Mouse (Mus musculus): Measurements from ENCODE around the gene Sprr2i. TPM values are rescaled to one million over a fixed set of nuclear protein-coding genes. Genes with fewer than 3 reads are reported as not detected.

Sprr2i gene
- not detected in 2 replicates for polyA plus RNA-seq (2015; fragmentation: Nextera tagmentation; extraction: Ambion mirVana)

GRCm38 (mm10) chr3:92407691-92408090, at the start of gene Sprr2i:
TSS of gene Sprr2i (plus strand) at chr3:92407991.
- no peaks in the 10 kb centered on the region for H3K36me3 ChIP-seq
- 96% methylated on average over 2 of the region's 2 CpGs for WGBS
- no peak within 1 kb of the TSS for H3K4me2 ChIP-seq
- no peaks in the 10 kb centered on the region for H3K9me3 ChIP-seq
- ATAC-seq (ENCODE audit: insufficient number of reproducible peaks, low FRiP score, low TSS enrichment, low read depth) = no peak
- H3K27ac ChIP-seq = no peak within 1 kb of the TSS
- H3K4me1 ChIP-seq = no peaks in the 10 kb centered on the region
- no peaks in the 10 kb centered on the region for H3K27me3 ChIP-seq
- no peak within 1 kb of the TSS for H3K4me3 ChIP-seq
- no peak within 1 kb of the TSS for H3K9ac ChIP-seq

GRCm38 (mm10) chr3:92361619-92362018, 46.2 kb upstream of the Sprr2i start:
- Histone ChIP-seq H3K27ac (no peak overlapping the region), H3K36me3 (no peaks in the 10 kb centered on the region), H3K4me3 (no peak overlapping the region), H3K9me3 (no peaks in the 10 kb centered on the region), H3K27me3 (no peaks in the 10 kb centered on the region), H3K4me2 (no peak overlapping the region), H3K9ac (no peak overlapping the region), H3K4me1 (no peaks in the 10 kb centered on the region)
- no peak for ATAC-seq (ENCODE audit: insufficient number of reproducible peaks, low FRiP score, low TSS enrichment, low read depth)

- H3K27ac ChIP-seq = no peak within 1 kb of the TSS
- 65% methylated on average over 3 of the region's 3 CpGs for WGBS
These were observed 42.9 kb upstream of the Sprr2i start, which contains the start of gene Sprr2f for GRCm38 (mm10) chr3:92364887-92365286. TSS of gene Sprr2f (plus strand) at chr3:92365187.

GRCm38 (mm10) chr3:92373613-92374012, 34.2 kb upstream of the Sprr2i start:
- H3K9ac ChIP-seq = no peak overlapping the region
- WGBS = 64% methylated on average over 2 of the region's 2 CpGs
- H3K4me1 ChIP-seq = no peaks in the 10 kb centered on the region
- no peak overlapping the region for H3K4me3 ChIP-seq
- H3K27me3 ChIP-seq = no peaks in the 10 kb centered on the region
- no peaks in the 10 kb centered on the region for H3K36me3 ChIP-seq
- no peaks in the 10 kb centered on the region for H3K9me3 ChIP-seq
- H3K27ac ChIP-seq = no peak overlapping the region
- no peak for ATAC-seq (ENCODE audit: insufficient number of reproducible peaks, low FRiP score, low TSS enrichment, low read depth)
- H3K4me2 ChIP-seq = no peak overlapping the region

More at GRCm38 (mm10) chr3:92364887-92365286, 42.9 kb upstream of the Sprr2i start, which contains the start of gene Sprr2f:
- H3K36me3 ChIP-seq = no peaks in the 10 kb centered on the region
- H3K4me3 ChIP-seq = no peak within 1 kb of the TSS
- no peak within 1 kb of the TSS for H3K4me2 ChIP-seq
- no peak for ATAC-seq (ENCODE audit: insufficient number of reproducible peaks, low FRiP score, low TSS enrichment, low read depth)
- H3K4me1 ChIP-seq = no peaks in the 10 kb centered on the region
- no peaks in the 10 kb centered on the region for H3K9me3 ChIP-seq
- H3K9ac ChIP-seq = no peak within 1 kb of the TSS
- no peaks in the 10 kb centered on the region for H3K27me3 ChIP-seq

- ATAC-seq (ENCODE audit: insufficient number of reproducible peaks, low FRiP score, low TSS enrichment, low read depth) = no peak
These were observed 22.4 kb upstream of the Sprr2i start, which contains the start of gene Sprr2h for GRCm38 (mm10) chr3:92385385-92385784. TSS of gene Sprr2h (plus strand) at chr3:92385685.

GRCm38 (mm10) chr3:92394301-92394700, 13.5 kb upstream of the Sprr2i start:
- H3K4me3 ChIP-seq = no peak overlapping the region
- no peak for ATAC-seq (ENCODE audit: insufficient number of reproducible peaks, low FRiP score, low TSS enrichment, low read depth)
- 43% methylated on average over 1 of the region's 1 CpGs for WGBS

More at GRCm38 (mm10) chr3:92385385-92385784, 22.4 kb upstream of the Sprr2i start, which contains the start of gene Sprr2h:
- H3K9me3 ChIP-seq = no peaks in the 10 kb centered on the region
- no peak within 1 kb of the TSS for H3K4me3 ChIP-seq
- no peaks in the 10 kb centered on the region for H3K27me3 ChIP-seq
- no peaks in the 10 kb centered on the region for H3K4me1 ChIP-seq
- H3K36me3 ChIP-seq = no peaks in the 10 kb centered on the region
- no peak within 1 kb of the TSS for H3K4me2 ChIP-seq
- no peak within 1 kb of the TSS for H3K27ac ChIP-seq
- H3K9ac ChIP-seq = no peak within 1 kb of the TSS
- WGBS = 79% methylated on average over 1 of the region's 1 CpGs

GRCm38 (mm10) chr3:92417782-92418181, 10.0 kb downstream of the Sprr2i start, which contains the start of gene Sprr2j-ps:
TSS of gene Sprr2j-ps (plus strand) at chr3:92418082.
- no peak within 1 kb of the TSS for H3K4me2 ChIP-seq
- WGBS = 82% methylated on average over 2 of the region's 2 CpGs
- H3K27ac ChIP-seq = no peak within 1 kb of the TSS
- no peaks in the 10 kb centered on the region for H3K36me3 ChIP-seq
- no peak for ATAC-seq (ENCODE audit: insufficient number of reproducible peaks, low FRiP score, low TSS enrichment, low read depth)
- H3K9ac ChIP-seq = no peak within 1 kb of the TSS
- no peak within 1 kb of the TSS for H3K4me3 ChIP-seq
- H3K4me1 ChIP-seq = no peaks in the 10 kb centered on the region
- no peaks in the 10 kb centered on the region for H3K9me3 ChIP-seq
- no peaks in the 10 kb centered on the region for H3K27me3 ChIP-seq

More at GRCm38 (mm10) chr3:92394301-92394700, 13.5 kb upstream of the Sprr2i start:
- Histone ChIP-seq H3K9ac (no peak overlapping the region), H3K4me1 (no peaks in the 10 kb centered on the region), H3K4me2 (no peak overlapping the region), H3K27ac (no peak overlapping the region), H3K27me3 (no peaks in the 10 kb centered on the region), H3K36me3 (no peaks in the 10 kb centered on the region), H3K9me3 (no peaks in the 10 kb centered on the region)

GRCm38 (mm10) chr3:92429323-92429722, 21.5 kb downstream of the Sprr2i start, which contains the start of gene Gm9774:
TSS of gene Gm9774 (minus strand) at chr3:92429423.
- Histone ChIP-seq H3K36me3 (no peaks in the 10 kb centered on the region), H3K9me3 (no peaks in the 10 kb centered on the region), H3K4me1 (no peaks in the 10 kb centered on the region), H3K4me3 (no peak within 1 kb of the TSS), H3K4me2 (no peak within 1 kb of the TSS), H3K27ac (no peak within 1 kb of the TSS), H3K9ac (no peak within 1 kb of the TSS), H3K27me3 (no peaks in the 10 kb centered on the region)
- ATAC-seq (ENCODE audit: insufficient number of reproducible peaks, low FRiP score, low TSS enrichment, low read depth) = no peak
- 89% methylated on average over 6 of the region's 6 CpGs for WGBS

- no peaks in the 10 kb centered on the region for H3K9me3 ChIP-seq
- no peak within 1 kb of the TSS for H3K4me3 ChIP-seq
- no peaks in the 10 kb centered on the region for H3K36me3 ChIP-seq
- H3K9ac ChIP-seq = no peak within 1 kb of the TSS
- no peak for ATAC-seq (ENCODE audit: insufficient number of reproducible peaks, low FRiP score, low TSS enrichment, low read depth)
- H3K27me3 ChIP-seq = no peaks in the 10 kb centered on the region
- 76% methylated on average over 2 of the region's 2 CpGs for WGBS
- no peak within 1 kb of the TSS for H3K27ac ChIP-seq
- H3K4me2 ChIP-seq = no peak within 1 kb of the TSS
- no peaks in the 10 kb centered on the region for H3K4me1 ChIP-seq
These were observed 24.5 kb downstream of the Sprr2i start, which contains the start of gene Sprr2k for GRCm38 (mm10) chr3:92432282-92432681. TSS of gene Sprr2k (plus strand) at chr3:92432582.

- no peak within 1 kb of the TSS for H3K9ac ChIP-seq
- WGBS = 77% methylated on average over 3 of the region's 3 CpGs
- no peaks in the 10 kb centered on the region for H3K9me3 ChIP-seq
- H3K4me1 ChIP-seq = no peaks in the 10 kb centered on the region
- no peak for ATAC-seq (ENCODE audit: insufficient number of reproducible peaks, low FRiP score, low TSS enrichment, low read depth)
- no peak within 1 kb of the TSS for H3K27ac ChIP-seq
- no peaks in the 10 kb centered on the region for H3K27me3 ChIP-seq
- H3K36me3 ChIP-seq = no peaks in the 10 kb centered on the region
- H3K4me3 ChIP-seq = no peak within 1 kb of the TSS
- H3K4me2 ChIP-seq = no peak within 1 kb of the TSS
These were observed 30.9 kb downstream of the Sprr2i start, which contains the start of gene Sprr1b for GRCm38 (mm10) chr3:92438689-92439088. TSS of gene Sprr1b (minus strand) at chr3:92438789.

GRCm38 (mm10) chr3:92440177-92440576, 32.4 kb downstream of the Sprr2i start:
- no peak overlapping the region for H3K4me2 ChIP-seq
- no peak for ATAC-seq (ENCODE audit: insufficient number of reproducible peaks, low FRiP score, low TSS enrichment, low read depth)
- no peaks in the 10 kb centered on the region for H3K27me3 ChIP-seq
- H3K4me1 ChIP-seq = no peaks in the 10 kb centered on the region
- H3K9ac ChIP-seq = no peak overlapping the region
- H3K27ac ChIP-seq = no peak overlapping the region
- no peaks in the 10 kb centered on the region for H3K36me3 ChIP-seq
- H3K4me3 ChIP-seq = no peak overlapping the region
- 77% methylated on average over 3 of the region's 3 CpGs for WGBS
- H3K9me3 ChIP-seq = no peaks in the 10 kb centered on the region

- H3K27me3 ChIP-seq = no peaks in the 10 kb centered on the region
- no peaks in the 10 kb centered on the region for H3K9me3 ChIP-seq
- H3K4me2 ChIP-seq = no peak overlapping the region
- H3K36me3 ChIP-seq = no peaks in the 10 kb centered on the region
- no peak for ATAC-seq (ENCODE audit: insufficient number of reproducible peaks, low FRiP score, low TSS enrichment, low read depth)
- H3K4me1 ChIP-seq = no peaks in the 10 kb centered on the region
- 85% methylated on average over 5 of the region's 5 CpGs for WGBS
- H3K9ac ChIP-seq = no peak overlapping the region
- H3K27ac ChIP-seq = no peak overlapping the region
- no peak overlapping the region for H3K4me3 ChIP-seq
These were observed 47.4 kb downstream of the Sprr2i start for GRCm38 (mm10) chr3:92455151-92455550.

- H3K4me1 ChIP-seq = no peaks in the 10 kb centered on the region
- H3K36me3 ChIP-seq = no peaks in the 10 kb centered on the region
- WGBS = 61% methylated on average over 2 of the region's 2 CpGs
- H3K9me3 ChIP-seq = no peaks in the 10 kb centered on the region
- H3K4me2 ChIP-seq = no peak within 1 kb of the TSS
- no peaks in the 10 kb centered on the region for H3K27me3 ChIP-seq
- H3K27ac ChIP-seq = no peak within 1 kb of the TSS
- ATAC-seq (ENCODE audit: insufficient number of reproducible peaks, low FRiP score, low TSS enrichment, low read depth) = no peak
- H3K4me3 ChIP-seq = no peak within 1 kb of the TSS
- H3K9ac ChIP-seq = no peak within 1 kb of the TSS
These were observed 50.8 kb downstream of the Sprr2i start, which contains the start of gene Sprr3 for GRCm38 (mm10) chr3:92458620-92459019. TSS of gene Sprr3 (minus strand) at chr3:92458720.

Data from limb, embryonic 15.5 days (tissue).